Mouse (Mus musculus) lung, postnatal 0 days (tissue): ENCODE measurements around the gene Ahnak.

Experiments
- CTCF ChIP-seq: IDR thresholded peaks from 2 replicates; pipeline ENCODE4 v1.5.1; 2016; ENCODE audit warnings: antibody characterized with exemption, mild to moderate bottlenecking
- EP300 ChIP-seq: IDR thresholded peaks from 2 replicates; pipeline ENCODE4 v1.6.1; 2016; ENCODE audit warnings: antibody characterized with exemption, mild to moderate bottlenecking, control low read depth

DNA sequence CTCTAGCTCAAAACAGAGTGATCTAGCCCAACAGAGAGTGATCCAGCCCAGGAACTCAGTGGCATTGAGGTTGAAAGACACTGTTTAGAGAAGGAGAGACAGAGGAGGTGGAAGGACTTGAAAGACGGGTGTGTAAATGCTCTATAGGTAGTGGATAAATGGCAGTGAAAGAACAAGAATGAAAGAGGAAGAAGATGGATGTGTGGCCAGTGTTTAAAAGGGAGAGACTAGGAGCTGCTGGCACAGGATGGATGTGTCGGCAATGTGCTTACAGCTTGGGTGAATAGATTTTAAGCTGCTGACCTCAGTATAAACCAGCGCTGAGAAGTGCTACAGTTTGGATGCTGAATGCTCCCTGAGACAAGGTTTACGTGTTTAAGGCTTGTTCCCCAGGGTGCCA is 85.3 kb downstream of the Ahnak start:
- TF ChIP-seq CTCF (no peak), EP300 (no peak)
